Mouse (Mus musculus): ENCODE measurements at regions not wholly inside any gene's neighbourhood (a gene's known extent, or its start where the extent isn't known, plus 50 kb on each side); places are given as distances from the start of the nearest gene placed in this dataset.

DNA sequence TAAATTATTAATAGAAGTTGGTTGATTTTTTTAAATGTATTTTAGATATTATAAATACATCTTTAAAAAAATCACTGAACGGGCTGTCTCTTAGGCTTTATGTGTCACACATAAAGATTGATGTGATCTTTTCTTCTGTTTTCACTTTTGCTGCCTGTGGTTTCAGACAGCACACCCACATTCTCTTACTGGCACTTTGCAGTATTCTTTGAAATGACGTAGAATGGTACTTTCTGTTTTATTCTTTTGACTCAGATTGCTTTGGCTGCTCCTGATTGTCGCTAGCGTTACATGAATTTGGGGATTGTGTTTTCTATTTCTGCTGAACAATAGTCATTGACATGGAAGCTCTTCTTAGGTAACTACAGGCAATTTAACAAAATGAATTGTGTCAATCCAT, 415.4 kb upstream of the Rag2 start:
- no peak for DNase-seq

DNA sequence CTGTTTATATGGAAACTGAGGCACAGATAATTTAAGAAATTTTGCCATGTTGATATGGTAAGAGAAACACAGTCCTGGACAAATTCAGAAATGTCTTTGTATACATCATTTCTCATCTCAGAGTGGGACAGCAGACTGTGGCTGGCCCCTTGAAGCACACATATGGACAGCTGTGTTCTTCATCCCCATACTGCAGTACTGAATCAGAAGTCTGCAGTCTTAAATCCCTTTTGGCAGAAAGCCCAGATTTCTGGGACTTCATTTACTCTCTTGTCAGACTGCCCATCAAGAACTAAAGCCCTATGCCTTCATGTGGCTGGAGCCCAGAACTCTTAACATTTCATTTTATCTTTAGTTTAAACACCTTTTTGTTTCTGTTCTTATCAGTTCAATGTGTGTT, 403.8 kb upstream of the Rag2 start:
- no peak for DNase-seq

DNA sequence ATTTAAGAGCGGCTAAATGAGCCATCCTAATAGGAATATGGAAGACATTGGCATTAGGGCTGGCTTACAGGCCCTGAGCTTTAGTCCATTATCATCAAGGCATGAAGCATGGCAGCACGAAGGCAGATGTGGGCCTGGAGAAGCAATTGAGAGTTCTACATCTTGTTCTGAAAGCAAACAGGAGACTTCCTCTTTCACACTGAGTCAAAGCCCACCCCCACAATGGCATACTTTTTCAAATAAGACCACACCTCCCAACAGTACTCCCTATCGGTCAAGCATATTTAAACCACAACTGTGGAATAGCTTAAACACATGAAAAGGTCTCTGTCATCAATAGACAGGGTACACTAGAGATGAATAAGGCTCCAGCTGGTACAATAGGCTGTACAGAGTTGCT, 381.5 kb upstream of the Rag2 start:
- DNase-seq = no peak

DNA sequence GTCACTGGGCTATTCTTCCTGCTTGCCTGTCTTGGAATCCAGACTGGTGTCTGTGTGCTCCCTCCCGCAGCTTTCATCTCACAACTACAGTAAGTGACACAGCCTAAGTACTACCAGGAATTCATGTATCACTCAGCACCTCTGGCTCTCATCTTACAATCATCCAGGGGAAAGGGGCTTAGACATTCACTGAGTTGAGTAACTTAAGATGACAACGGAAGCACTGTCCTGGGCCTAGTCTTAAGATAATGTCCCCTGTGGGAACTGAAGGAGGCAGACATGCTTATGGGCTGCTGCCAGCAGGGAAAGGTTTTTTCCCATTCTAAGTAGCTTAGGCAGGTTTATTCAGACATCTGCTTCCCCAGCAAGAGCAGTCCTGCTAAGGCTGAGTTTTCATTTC, 377.4 kb upstream of the Rag2 start:
- no peak for DNase-seq

DNA sequence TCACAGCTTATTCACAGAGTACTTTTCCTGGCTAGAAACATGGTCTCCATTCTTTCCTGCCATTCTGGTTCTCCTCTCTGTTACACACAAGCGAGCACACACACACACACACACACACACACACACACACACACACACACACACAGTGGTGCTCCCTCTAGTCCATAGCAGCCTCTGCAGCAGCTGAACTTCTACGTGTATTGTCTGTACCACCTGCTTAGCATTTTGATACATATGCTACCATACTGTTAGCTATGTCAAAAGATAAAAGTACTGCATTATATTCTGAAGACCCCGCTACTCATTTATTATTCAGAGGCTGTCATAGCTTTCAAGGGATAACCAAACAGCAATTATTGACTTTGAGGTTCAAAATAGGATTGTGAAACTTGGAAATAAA, 372.3 kb upstream of the Rag2 start:
- DNase-seq = no peak

DNA sequence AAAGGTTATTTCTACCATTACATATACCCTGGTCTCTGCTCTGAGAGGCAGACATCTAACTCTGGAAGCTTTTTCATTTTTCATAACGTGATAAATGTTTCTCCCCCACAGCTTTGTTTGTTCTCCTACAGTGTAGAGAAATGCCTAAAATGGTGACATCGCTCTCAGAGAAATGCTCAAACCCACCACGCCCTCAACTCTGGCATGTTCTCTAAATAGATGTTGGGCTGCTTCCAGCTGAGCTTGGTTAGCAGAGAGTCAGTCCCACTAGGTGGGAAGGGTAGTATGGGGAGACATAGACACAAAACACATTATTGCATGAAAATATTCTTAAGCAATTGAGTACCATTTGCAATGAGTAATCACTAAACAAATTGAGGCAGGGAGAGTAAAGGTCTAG, 368.1 kb upstream of the Rag2 start:
- no peak for DNase-seq

DNA sequence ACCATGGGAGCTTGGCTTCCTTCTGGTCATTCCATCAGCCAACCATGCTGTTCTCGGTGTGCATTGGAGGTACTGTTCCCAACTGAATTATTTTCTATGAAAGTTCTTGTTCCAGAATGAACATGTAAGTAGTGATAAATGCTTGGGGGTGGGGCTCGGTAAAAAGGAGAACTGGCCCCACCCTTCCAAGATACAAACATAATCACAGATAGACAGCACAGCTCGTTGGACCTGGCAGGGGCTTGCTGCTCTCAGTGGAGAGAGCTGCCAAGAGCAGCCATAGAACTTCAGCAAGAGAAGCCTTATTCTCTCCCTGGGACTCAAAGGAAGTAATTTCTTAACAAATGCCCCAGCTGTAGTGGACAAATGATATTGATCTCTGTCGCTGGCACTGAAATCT, 360.6 kb upstream of the Rag2 start:
- no peak for DNase-seq

DNA sequence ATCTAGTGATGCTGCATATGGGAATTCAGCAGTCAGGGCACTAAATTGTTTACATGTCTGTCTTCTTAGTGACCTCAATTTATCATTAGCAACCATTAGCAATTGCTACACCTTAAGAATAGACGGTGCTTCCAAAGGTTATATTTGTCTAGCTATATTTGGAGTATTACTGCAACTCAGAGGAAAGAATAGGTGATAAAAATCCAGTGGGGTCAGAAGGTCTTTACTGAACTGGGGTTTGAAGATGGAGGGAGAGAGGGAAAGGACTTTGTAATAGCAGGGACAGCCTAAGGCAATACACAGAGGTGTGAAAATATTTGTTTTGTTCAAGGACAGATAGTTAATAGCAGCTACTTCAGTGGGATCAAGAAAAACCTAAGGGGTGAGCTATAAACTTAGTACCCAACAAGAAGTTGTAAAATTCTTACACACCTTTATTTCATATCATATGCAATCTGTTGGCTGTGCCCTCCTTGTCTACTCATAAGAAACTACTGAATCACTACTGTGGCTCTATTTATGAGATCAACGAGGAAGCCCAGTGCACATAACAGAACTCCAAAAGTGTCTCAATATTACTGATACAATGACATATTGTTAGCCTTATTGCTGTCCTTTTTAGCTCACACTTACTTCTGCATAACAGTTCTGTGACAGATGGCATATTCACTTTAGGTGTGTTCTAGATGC, 357.7 kb upstream of the Rag2 start:
- no peak for DNase-seq

DNA sequence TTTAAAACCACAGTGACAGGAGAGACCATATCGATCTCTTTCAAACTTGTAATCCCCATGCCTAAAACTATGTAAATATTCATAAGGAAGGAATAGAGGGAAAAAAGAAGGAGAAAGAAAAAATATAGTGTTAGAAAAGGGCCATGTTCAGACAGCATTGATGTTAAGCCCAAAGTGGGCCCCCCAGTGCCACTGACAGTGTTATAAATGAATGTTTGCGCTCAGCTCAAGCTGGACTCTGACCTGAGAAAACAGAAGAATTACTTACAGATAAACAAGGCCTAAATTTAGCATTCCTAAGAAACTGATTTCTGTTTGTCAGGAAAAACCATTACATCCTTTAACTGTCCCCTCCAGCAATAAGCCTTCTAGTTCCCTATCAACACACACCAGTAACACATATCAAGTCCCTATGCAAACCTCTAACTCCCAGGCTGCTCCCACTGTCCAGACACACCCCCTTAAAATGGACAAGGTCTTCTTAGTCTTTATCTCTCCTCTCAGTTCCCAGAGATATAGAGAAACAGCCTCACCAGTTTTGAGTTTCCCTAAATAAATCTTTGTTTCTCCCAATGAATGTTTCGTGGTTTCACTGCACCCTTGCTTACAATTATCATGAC, 350.4 kb upstream of the Rag2 start:
- no peak for DNase-seq

DNA sequence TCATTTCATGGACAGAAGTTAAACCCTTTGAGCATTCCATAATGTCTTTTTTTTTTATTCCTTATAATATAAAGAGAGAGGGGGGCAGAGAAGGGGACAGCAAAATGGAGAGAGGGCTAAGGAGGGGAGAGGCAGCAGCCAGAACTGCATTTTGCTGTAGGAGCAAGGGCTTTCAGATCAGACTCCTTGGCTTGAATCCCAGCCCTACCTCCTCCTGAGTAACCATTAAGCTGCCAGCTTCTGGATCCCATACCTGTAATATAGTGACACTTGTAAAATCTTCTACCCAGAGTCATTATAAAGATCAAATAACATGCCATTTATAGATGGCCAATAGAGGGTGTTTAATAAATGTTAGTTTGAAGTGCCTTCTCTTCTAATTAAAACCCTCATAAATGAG, 339.6 kb upstream of the Rag2 start:
- no peak for DNase-seq

DNA sequence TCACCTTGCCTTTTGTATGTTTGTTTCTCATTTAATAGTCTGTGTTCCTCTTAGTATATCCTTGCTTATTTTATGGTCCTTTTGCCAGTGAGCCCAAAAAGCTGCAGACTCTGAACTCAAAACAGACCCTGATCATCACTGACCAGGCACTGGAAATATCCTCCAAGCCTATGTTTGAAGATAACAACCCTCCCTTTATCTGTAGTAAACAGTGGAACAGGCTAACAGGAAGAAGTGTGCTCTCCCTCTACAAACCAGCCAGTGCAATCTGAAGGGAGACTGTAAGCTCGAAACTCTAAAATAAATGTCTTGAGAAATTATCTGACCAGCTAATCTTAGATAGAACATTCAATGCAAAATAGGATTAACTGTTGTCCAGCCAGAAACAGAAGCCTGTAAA, 336.4 kb upstream of the Rag2 start:
- no peak for DNase-seq

DNA sequence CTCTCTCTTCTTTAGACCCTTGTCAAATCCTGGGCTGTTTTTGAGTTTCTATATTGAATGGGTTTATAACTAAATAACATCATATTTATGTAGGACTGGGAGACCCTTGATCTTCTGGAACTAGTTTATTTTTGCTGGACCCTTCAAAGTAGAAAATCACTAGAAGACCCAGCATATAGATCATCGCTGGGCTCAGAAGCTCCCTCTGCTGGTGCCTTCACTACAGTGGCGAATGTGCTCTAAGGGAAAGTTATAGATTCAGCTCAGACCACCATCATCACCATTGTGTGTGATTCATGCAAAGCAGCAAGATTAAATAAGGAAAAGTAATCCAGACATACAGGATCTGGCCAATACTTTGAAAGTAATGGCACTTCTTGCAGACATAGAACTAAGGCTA, 335.4 kb upstream of the Rag2 start:
- no peak for DNase-seq

DNA sequence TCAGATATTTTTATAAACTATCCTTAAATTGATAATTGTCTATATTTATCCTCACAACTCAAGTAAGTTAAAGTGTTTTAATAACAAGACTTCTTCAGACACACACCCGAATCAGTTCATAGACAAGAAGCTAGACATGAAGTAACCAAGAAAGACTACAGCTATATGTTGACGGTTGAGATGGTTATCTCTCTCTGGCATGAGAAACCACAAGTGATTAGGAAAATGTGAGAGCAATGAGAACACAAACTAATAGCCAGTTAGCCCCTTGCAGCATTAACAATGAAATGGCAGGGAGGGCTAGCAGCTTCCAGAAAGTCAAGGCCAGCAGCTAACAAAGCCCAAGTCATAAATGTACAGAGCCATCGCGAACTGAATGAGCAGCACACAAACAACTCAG, 333.8 kb upstream of the Rag2 start:
- no peak for DNase-seq

DNA sequence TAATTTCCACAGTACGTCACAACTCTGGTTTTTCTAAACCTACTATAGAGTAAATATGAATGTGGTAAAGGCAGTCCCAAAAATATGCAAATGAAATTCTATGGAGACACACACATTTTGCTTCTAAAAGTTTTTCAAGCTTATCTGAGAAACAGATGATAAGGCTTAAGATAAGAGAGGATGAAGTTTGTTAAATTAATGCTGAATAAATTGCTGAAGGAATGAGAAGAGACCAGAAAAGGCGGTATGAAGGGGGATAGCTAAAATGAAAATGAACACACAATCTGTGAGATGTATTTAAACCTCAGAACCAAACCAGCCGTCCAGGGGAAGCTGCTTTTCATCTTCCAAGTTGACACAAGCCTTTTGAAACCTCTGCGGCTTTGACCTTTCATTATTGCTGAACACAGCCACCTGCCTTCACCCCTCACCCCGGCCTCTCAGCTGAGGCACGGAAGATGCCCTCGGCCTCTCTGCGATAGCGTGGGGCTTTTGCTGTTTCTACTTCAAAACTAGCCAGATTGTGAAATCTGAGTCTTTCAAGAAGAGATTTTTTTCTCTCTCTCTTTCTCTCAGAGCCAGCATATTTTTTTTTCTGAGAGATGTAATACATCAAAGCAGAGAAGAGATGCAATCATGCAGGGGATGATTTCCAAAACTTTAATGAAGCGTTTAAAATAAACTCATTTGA, 328.7 kb upstream of the Rag2 start:
- no peak for DNase-seq

DNA sequence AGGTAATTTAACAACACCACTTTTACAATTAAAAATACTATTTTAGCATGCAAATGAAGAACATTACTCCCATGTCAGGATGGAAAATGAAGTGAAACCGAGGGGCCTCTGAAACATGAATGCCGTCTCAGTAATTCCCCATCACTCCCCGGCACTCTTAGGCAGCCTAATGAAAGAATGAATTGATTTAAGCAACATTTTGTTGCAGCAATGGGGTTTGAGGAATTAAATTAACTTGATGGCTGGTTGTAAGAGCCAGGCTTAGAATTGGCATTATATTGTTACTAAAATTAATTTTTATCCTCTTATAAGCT, 328.2 kb upstream of the Rag2 start:
- no peak for DNase-seq

DNA sequence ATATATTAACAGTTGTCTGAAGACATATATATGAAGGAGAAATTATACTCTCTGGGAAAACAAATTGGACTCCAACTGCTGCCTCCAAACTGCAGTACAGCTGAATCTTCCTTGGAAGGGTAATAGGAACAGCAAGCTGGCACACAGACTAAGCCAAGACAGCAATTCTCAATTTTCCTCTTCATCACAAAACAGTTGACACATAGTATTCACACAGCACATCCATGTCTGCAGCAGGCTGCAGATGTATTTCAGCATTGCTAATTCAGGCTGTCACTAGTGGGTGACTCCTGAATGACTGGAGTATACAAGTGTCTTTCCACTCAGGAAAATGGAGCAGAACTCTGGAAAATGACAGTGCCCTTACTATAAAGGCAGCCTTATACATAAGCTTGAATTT, 327.7 kb upstream of the Rag2 start:
- DNase-seq = no peak

DNA sequence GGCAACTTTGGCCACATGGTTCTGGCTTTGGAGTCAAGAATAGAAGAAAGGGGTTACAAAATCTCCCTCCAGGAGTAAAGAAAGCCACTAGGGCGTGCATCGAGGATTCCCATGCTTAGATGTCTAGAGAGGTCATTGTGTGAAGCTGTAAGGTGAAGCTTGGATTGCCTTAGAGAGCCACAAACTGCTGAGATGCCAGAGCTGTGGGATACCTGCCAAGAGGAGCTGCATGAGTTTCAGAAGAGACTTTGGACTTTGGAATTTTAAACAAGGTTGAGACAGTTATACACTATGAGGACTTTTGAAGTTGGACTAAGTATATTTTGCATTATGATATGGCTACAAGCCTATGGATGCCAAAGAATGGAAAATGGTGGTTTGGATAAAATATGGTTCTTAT, 325.4 kb upstream of the Rag2 start:
- no peak for DNase-seq

DNA sequence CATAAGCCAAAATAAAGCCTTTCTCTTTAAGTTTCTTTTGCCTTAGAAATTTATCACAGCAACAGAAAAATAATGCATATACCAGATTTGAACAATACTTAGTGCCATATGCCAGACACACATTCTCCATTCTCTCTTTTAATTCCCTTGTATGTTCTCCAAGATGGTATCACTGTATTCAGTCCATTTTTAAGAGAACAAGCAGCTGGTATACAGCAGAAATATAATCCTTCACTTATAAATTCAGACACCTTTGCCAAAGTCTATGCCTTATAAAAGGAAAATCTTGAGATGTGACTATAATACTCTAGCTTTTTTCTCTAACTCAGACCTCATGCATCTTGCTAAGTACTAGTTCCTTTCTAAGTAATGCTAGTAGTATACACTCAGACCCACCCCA, 324.4 kb upstream of the Rag2 start:
- no peak for DNase-seq

DNA sequence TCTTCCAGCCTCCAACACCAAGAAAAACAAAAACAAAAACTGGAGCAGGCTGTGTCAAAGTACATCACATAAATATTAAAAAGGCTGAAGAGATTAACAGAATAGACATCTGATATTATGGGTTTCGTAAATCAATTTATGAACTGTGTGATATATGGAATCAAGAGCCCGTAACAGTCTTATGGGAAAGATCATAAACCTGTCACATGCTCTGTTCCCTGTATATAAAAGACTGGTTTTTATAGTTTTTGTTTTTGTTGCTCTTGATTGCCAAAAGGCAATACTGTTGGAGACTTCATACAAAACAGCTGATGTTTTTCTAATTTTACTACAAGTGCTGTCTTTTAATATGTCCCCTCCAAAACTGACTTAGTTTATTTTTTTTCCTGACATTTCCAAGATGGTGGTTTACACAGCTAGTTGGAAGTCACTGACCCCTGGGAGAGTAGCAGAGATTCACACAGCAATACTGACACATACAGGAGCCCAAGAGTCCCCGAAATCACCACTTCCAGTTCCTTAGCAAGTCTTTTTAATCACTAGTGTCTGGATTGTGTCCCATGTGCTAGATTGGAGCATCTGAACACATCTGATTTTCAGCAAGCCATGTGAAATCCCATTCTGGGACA, 303.1 kb upstream of the Rag2 start:
- DNase-seq = no peak

DNA sequence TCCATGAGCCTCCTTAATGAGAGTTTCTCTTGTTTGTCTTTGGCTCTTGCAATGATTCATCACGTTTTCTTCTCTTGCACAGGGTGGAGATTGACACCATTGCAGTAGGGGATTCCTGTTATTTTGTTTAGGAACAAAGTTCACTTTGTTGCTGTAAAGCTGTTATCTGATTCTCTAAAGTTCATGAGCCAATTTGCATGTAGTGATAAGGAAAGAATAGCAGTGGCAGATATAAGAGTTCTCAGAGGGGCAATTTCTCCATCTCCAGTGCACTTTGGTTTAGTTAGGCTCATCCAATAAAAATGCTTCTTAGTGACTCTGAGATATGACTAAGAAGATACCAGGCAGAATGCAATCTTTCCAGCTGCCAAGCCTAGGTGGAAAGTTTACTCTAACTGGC, 267.8 kb upstream of the Rag2 start:
- DNase-seq = no peak

DNA sequence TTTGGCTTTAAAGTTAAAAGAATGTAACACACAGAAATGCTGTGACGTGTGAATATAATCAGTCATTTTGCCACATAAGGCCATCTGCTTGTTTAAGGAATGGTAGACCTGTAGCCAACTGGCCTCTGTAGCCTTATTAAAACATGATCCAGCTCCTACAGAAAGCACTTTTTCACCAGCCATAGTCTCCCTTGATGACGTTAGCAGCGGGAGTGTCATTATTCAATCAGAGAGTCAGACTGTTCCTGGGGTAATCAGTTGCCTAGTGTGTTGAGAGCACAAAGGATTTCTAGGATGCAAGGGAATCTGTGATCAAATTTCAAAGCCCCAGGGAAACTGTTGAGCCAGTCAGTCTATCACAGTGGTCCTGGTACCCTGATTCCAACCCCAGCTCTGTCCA, 260.3 kb upstream of the Rag2 start:
- DNase-seq = no peak

DNA sequence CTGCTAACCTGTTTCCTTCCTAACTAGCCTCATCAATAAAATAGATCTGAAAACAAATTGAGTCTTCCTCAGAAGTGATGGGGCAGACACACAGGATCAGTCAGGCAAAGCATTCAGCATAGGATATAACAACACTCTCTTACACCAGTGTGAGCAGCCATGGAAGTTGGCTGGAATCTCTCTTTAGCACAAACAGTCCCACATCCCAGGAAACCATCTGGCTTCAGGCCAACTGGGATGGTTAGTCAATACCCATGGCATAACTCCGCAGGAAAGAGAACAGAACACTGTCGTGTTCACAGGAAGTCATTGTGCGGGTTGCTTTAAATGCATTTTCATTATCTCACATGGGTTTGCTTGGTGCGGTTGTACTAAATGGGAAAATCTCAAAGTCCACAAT, 256.2 kb upstream of the Rag2 start:
- DNase-seq = no peak

DNA sequence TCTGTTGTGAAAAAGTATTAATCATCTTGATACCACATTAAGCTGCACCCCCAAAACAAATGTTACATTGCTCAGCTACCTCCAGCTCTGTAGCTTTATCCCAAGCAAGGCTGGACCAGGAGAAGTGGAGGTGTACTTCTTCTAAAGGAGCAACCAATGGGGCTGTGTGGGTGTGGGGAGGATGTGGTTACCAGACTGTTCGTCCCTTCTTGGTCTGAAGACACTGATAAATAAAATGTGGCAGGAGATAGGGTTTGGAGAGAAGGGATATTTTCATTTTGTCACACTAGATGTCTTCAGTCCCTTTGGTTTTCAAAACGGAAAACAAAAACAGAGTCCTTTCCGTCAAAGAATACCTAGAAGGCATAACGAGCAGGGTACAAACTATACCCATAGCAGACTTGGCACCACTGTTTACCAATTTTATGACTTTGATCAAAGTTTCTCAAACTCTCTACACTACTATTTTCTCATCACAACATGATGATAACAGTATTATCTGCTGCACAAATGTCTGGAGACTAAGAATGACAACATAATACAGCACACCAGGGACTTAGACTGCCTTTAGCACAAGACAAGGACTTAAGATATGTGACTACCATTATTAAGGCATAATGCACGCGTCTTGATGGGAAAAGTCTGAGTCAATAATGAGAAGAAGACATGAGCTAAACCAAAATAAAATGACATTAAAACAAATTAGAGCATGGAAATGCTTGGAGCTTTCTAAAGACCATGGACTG, 253.4 kb upstream of the Rag2 start:
- DNase-seq = no peak

All from cerebellum, adult 8-10 months (tissue).